Mouse (Mus musculus) kidney, postnatal 0 days (tissue): ENCODE measurements at regions not wholly inside any gene's neighbourhood (a gene's known extent, or its start where the extent isn't known, plus 50 kb on each side); places are given as distances from the start of the nearest gene placed in this dataset.

Experiments used
- ATAC-seq: fragments of 200-750 bp; cut with Nextera tagmentation; replicated peaks from 2 replicates; pipeline ENCODE4 v1.8.0; 2017; ENCODE audit warnings: low read depth, moderate number of reproducible peaks, moderate TSS enrichment, moderate library complexity; ENCODE audit not compliant: low FRiP score
- DNase-seq: peaks from one replicate; pipeline ENCODE4 v3.0.0-alpha.2; 2016; ENCODE audit warnings: low spot score
- H3K27ac ChIP-seq: fragments of 300-500 bp; sonication (generic); 2 replicates; pipeline ENCODE4 v1.5.1; 2014; ENCODE audit warnings: mild to moderate bottlenecking
- H3K27me3 ChIP-seq: fragments of 300-500 bp; sonication (generic); 2 replicates; pipeline ENCODE4 v1.6.1; 2014; ENCODE audit warnings: low read length, mixed read lengths; ENCODE audit not compliant: insufficient read depth
- H3K36me3 ChIP-seq: fragments of 300-500 bp; sonication (generic); 2 replicates; pipeline ENCODE4 v1.6.1; 2014; ENCODE audit warnings: low read length, mixed read lengths; ENCODE audit not compliant: insufficient read depth
- H3K4me1 ChIP-seq: fragments of 300-500 bp; sonication (generic); replicated peaks from 2 replicates; pipeline ENCODE4 v1.6.1; 2014; ENCODE audit warnings: antibody characterized with exemption, low read length, mixed read lengths; ENCODE audit not compliant: insufficient read depth
- H3K4me2 ChIP-seq: fragments of 300-500 bp; sonication (generic); 2 replicates; pipeline ENCODE4 v1.6.1; 2014; ENCODE audit warnings: mild to moderate bottlenecking, low read length, moderate library complexity, mixed read lengths
- H3K4me3 ChIP-seq: fragments of 300-500 bp; sonication (generic); replicated peaks from 2 replicates; pipeline ENCODE4 v1.5.1; 2014; ENCODE audit warnings: low read depth, low read length
- H3K9ac ChIP-seq: fragments of 300-500 bp; sonication (generic); 2 replicates; pipeline ENCODE4 v1.6.1; 2014; ENCODE audit warnings: low read depth, low read length
- H3K9me3 ChIP-seq: fragments of 300-500 bp; sonication (generic); replicated peaks from 2 replicates; pipeline ENCODE4 v1.6.1; 2016; ENCODE audit warnings: low read length, inconsistent platforms, mixed read lengths
- CTCF ChIP-seq: IDR thresholded peaks from 2 replicates; pipeline ENCODE4 v1.5.1; 2016; ENCODE audit warnings: antibody characterized with exemption, low read depth, mild to moderate bottlenecking, moderate library complexity
- WGBS: fragments of 180-500 bp; shearing (Covaris S2); extraction: QIAGEN DNeasy Blood & Tissue Kit; methylation state at CpG from one replicate; pipeline ENCODE4 v1.1.7; 2014; 5-methylcytosine and 5-hydroxymethylcytosine counted together

DNA sequence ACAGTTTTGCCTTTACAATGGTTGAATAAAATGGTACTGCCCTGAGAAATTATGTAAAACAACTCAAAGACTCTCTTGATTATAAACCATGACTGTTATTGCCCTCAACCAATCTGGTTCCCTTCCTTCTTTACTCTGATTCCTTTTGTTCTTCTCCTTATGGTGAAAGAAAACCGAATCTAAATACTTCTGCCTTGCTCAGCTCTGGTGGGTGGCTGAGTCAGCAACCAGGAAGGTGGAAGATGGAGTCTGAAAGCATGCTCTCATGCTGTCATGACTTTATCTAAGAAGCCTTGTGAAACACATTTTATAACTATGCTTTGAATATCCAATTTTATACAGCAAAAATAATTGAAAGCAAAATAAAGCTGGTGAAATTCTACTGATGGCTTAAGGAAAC, 212.7 kb upstream of the Gm9972 start:
- H3K9me3 ChIP-seq = no peaks in the 10 kb centered on the region
- H3K27ac ChIP-seq = no peak overlapping the region
- no peak overlapping the region for H3K4me3 ChIP-seq
- H3K4me1 ChIP-seq = no peaks in the 10 kb centered on the region
- H3K36me3 ChIP-seq = no peaks in the 10 kb centered on the region
- DNase-seq = no peak
- H3K9ac ChIP-seq = no peak overlapping the region
- no peaks in the 10 kb centered on the region for H3K27me3 ChIP-seq
- 62% methylated on average over 1 of the region's 1 CpGs for WGBS
- no peak for ATAC-seq
- no peak for TF ChIP-seq CTCF
- no peak overlapping the region for H3K4me2 ChIP-seq

DNA sequence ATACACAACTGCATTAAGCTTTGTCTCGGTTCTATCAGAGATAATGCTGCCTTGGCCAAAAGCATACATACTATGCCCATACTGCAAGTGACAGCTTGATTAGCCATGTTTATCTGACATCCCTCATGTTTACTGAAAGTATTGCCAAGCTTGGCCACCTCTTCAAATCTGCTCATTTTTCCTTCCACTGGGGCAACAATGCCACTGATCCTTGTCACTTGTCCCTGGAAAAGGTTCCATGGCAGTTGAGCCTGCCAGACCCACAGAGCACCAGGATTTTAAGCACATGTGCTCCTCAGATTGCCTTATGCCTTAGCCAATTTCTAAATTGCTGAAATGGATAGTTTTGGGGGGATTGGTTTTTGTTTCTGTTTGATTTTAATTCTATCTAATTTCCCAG, 189.8 kb upstream of the Gm9972 start:
- Histone ChIP-seq H3K4me1 (no peaks in the 10 kb centered on the region), H3K4me3 (no peak overlapping the region), H3K27me3 (no peaks in the 10 kb centered on the region), H3K9ac (no peak overlapping the region), H3K9me3 (no peaks in the 10 kb centered on the region), H3K36me3 (no peaks in the 10 kb centered on the region), H3K27ac (no peak overlapping the region), H3K4me2 (no peak overlapping the region)
- no peak for DNase-seq
- WGBS = 80% methylated on average over 1 of the region's 1 CpGs
- TF ChIP-seq CTCF = no peak
- ATAC-seq = no peak

DNA sequence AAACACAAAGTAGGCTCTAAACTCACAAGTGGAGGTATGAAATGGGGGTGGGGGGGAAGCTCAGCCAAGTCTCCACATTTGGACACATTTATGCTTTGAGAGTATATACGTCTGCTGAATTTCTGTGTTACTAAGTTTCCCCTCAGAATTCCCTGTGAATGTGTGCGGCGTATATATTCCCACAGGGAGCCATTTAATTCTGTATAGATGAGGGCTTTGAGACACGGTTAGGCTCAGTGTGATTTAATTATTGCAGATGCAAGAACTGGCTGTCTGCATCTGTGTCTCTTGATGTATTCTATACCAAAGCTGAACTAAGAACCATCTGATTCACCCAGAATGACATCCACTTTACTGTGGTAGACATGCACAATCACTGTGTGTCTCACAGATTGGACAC, 181.1 kb upstream of the Gm9972 start:
- no peaks in the 10 kb centered on the region for H3K36me3 ChIP-seq
- DNase-seq (no peak), ATAC-seq (no peak)
- no peak overlapping the region for H3K4me3 ChIP-seq
- H3K9ac ChIP-seq = no peak overlapping the region
- H3K4me2 ChIP-seq = no peak overlapping the region
- H3K27me3 ChIP-seq = no peaks in the 10 kb centered on the region
- H3K9me3 ChIP-seq = no peaks in the 10 kb centered on the region
- H3K4me1 ChIP-seq = no peaks in the 10 kb centered on the region
- WGBS = 68% methylated on average over 4 of the region's 4 CpGs
- no peak for TF ChIP-seq CTCF
- no peak overlapping the region for H3K27ac ChIP-seq

DNA sequence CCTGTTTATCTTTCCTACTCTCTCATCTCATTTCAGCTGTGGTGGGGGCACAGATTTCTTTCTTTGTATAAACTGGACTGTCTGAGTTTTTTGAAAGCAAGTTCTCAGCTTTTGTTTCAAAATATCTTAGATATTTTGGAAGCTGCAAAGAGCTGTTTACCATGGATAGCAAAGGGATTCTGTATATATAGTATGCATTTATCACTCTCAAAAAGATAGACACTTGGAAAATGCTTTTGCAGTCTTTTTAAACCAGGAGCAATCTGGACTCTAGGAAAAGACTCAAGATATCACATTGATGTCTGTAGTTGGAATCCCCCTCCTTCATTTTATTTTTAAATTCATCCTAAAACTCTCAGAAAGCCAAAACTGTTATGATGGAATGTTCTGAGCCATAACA, 177.9 kb upstream of the Gm9972 start:
- no peaks in the 10 kb centered on the region for H3K9me3 ChIP-seq
- no peak overlapping the region for H3K4me2 ChIP-seq
- H3K36me3 ChIP-seq = no peaks in the 10 kb centered on the region
- H3K4me1 ChIP-seq = no peaks in the 10 kb centered on the region
- no peaks in the 10 kb centered on the region for H3K27me3 ChIP-seq
- H3K4me3 ChIP-seq = no peak overlapping the region
- DNase-seq (no peak), ATAC-seq (no peak)
- no peak overlapping the region for H3K27ac ChIP-seq
- H3K9ac ChIP-seq = no peak overlapping the region
- no peak for TF ChIP-seq CTCF

DNA sequence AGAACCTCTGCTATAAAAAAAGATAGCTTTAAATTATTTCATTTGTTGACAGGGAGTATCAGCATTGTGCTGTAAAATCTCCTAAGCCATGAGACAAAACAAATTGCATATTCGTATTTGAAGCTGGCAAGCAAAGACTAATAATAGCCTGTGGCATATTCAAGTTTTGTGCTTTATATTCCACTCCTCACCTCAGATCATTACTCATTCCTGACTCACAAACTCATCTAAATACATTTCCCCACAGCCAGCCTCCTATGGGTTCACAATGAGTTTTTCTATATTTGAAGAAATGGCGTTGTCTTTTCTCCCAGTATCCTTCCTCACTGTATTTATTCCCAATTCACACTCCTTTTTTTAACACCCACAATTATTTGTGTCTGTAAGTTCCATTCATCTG, 161.5 kb upstream of the Gm9972 start:
- ATAC-seq (no peak), DNase-seq (no peak)
- Histone ChIP-seq H3K4me2 (no peak overlapping the region), H3K4me3 (no peak overlapping the region), H3K9ac (no peak overlapping the region), H3K4me1 (no peaks in the 10 kb centered on the region), H3K9me3 (no peaks in the 10 kb centered on the region), H3K27me3 (no peaks in the 10 kb centered on the region), H3K27ac (no peak overlapping the region), H3K36me3 (no peaks in the 10 kb centered on the region)
- WGBS = 74% methylated on average over 2 of the region's 2 CpGs
- TF ChIP-seq CTCF = no peak

DNA sequence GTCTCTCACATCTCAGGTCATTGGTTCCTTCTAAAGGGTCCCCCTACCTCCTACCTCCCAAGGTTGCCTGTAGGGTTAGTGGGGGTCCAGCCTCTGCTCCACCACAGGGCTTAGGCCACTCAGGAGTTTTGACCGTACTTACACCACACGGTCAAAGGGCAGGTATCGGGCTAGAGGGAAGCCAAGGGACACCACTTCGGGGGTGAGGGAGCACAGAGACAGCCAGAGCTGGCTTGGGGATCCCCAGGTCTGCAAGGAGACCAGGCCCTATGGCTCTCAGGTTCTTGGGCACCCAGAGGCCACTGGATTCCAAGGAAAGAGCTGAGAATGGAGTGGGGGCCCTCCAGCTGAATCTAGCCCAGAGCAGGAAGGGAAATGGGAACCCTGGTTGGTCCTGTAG, 135.5 kb upstream of the Gm9972 start:
- Histone ChIP-seq H3K27me3 (no peaks in the 10 kb centered on the region), H3K4me1 (no peaks in the 10 kb centered on the region), H3K4me2 (no peak overlapping the region), H3K36me3 (no peaks in the 10 kb centered on the region), H3K9ac (no peak overlapping the region), H3K4me3 (no peak overlapping the region), H3K9me3 (no peaks in the 10 kb centered on the region), H3K27ac (no peak overlapping the region)
- 89% methylated on average over 4 of the region's 4 CpGs for WGBS
- TF ChIP-seq CTCF = no peak
- no peak for ATAC-seq
- DNase-seq = no peak

DNA sequence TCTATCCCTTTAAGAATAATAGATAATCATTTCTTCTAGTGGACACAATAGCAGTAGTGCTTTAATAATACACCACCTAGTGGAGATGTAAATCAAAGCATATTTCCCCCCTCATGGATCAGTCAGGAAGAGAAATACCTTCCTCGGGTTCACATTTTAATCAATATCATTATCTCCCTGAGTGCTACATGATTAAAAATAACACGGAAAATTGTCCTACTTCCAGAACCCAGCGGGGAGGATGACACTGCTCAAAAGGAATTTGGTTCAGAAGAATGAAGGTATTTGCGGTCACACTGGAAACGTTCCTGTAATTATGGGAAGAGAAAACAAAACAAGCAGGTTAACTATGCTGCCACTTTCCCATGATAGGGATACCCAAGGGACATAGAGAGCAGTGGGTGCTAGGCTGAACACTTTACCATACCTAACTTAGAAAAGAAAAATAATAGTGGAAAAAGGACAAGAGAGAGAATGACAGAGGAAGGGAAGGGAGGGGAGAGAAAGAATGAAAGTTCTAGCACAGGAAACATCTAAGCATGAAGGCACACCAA, 132.0 kb upstream of the Gm9972 start:
- TF ChIP-seq CTCF = no peak
- Histone ChIP-seq H3K27me3 (no peaks in the 10 kb centered on the region), H3K4me1 (no peaks in the 10 kb centered on the region), H3K4me2 (no peak overlapping the region), H3K27ac (no peak overlapping the region), H3K4me3 (no peak overlapping the region), H3K36me3 (no peaks in the 10 kb centered on the region), H3K9me3 (no peaks in the 10 kb centered on the region), H3K9ac (no peak overlapping the region)
- 63% methylated on average over 5 of the region's 5 CpGs for whole genome bisulfite sequencing
- ATAC-seq (no peak), DNase-seq (no peak)
